Mouse (Mus musculus) left cerebral cortex, adult 8-10 months (tissue): ENCODE measurements around the gene Tshz2. TPM values are rescaled to one million over a fixed set of nuclear protein-coding genes. Genes with fewer than 3 reads are reported as not detected.

Experiments
- DNase-seq, 2 experiments: peaks; one replicate each; pipeline ENCODE4 v3.0.0; 2022; ENCODE audit warnings: low spot score in 2 of 2
- total RNA-seq, 4 experiments: library from RNA; stranded (reverse); gene quantifications; 2 replicates each; pipeline ENCODE4 v1.2.4; 2022

Gene Tshz2
- total RNA-seq, 4 experiments from 2014 or later: 51.2 to 64.0 (median 56.5) TPM

- no peak for DNase-seq
These were observed 228.1 kb downstream of the Tshz2 start for GRCm38 (mm10) chr2:169860895-169861294.

GRCm38 (mm10) chr2:169862701-169863100 lies 229.9 kb downstream of the Tshz2 start:
- DNase-seq: no peak

- DNase-seq: no peak
These were observed 236.7 kb downstream of the Tshz2 start for GRCm38 (mm10) chr2:169869468-169869867.

GRCm38 (mm10) chr2:169870503-169870902 lies 237.7 kb downstream of the Tshz2 start:
- DNase-seq: no peak

- DNase-seq: no peak
These were observed 238.7 kb downstream of the Tshz2 start for GRCm38 (mm10) chr2:169871436-169872060.

- DNase-seq: no peak
These were observed 240.6 kb downstream of the Tshz2 start for GRCm38 (mm10) chr2:169873442-169873841.

- no peak for DNase-seq
These were observed 255.1 kb downstream of the Tshz2 start for GRCm38 (mm10) chr2:169887921-169888320.

GRCm38 (mm10) chr2:169892441-169893038 lies 259.7 kb downstream of the Tshz2 start:
- DNase-seq: no peak

GRCm38 (mm10) chr2:169902896-169903295 lies 270.1 kb downstream of the Tshz2 start:
- no peak for DNase-seq

GRCm38 (mm10) chr2:169906396-169906795 lies 273.6 kb downstream of the Tshz2 start:
- no peak for DNase-seq

GRCm38 (mm10) chr2:169907979-169908378 lies 275.2 kb downstream of the Tshz2 start:
- no peak for DNase-seq

- no peak for DNase-seq
These were observed 277.8 kb downstream of the Tshz2 start for GRCm38 (mm10) chr2:169910606-169911005.

GRCm38 (mm10) chr2:169912826-169913225 lies 280.0 kb downstream of the Tshz2 start:
- DNase-seq: no peak

- peak in 1 of 2 experiments; percentile 10 for DNase-seq
These were observed 282.1 kb downstream of the Tshz2 start for GRCm38 (mm10) chr2:169914903-169915302.

- no peak for DNase-seq
These were observed 282.5 kb downstream of the Tshz2 start for GRCm38 (mm10) chr2:169915326-169915725.

- no peak for DNase-seq
These were observed 286.4 kb downstream of the Tshz2 start for GRCm38 (mm10) chr2:169919111-169919695.

GRCm38 (mm10) chr2:169924177-169924810 lies 291.5 kb downstream of the Tshz2 start:
- DNase-seq: no peak

- DNase-seq: no peak
These were observed 292.7 kb downstream of the Tshz2 start for GRCm38 (mm10) chr2:169925466-169925865.

- no peak for DNase-seq
These were observed 293.2 kb downstream of the Tshz2 start for GRCm38 (mm10) chr2:169926016-169926415.

- no peak for DNase-seq
These were observed 294.6 kb downstream of the Tshz2 start for GRCm38 (mm10) chr2:169927401-169927800.

GRCm38 (mm10) chr2:169928447-169929120 lies 295.8 kb downstream of the Tshz2 start:
- no peak for DNase-seq
